8 mouse cellular contexts compared by ENCODE assay signal in genomic region chrX:48623379-48624053, GRCm38 (mm10). TPM values are rescaled to one million over a fixed set of nuclear protein-coding genes. Genes with fewer than 3 reads are reported as not detected.
A peak's percentile ranks its signal among the peaks of the same experiment; 100 is the strongest.
DNase-seq lines count a peak whose midpoint lies in the region; ATAC-seq lines count a peak whose summit lies in the region.

Gene Slc25a14, plus strand, starts transcription at chrX:48623413.

- H3K27me3 ChIP-seq in hindbrain, embryonic 11.5 days (ENCODE audit: control insufficient read depth, insufficient read depth, low read length) = no peaks in the 10 kb centered on the region

- H3K4me2 ChIP-seq in hindbrain, embryonic 11.5 days (replicated peaks; ENCODE audit: low read depth, low read length) = peak within 1 kb of the TSS; percentile 37

- peak within 1 kb of the TSS; percentile 38 for H3K27ac ChIP-seq in hindbrain, embryonic 11.5 days (ENCODE audit: low read depth, low read length)

- H3K36me3 ChIP-seq in hindbrain, embryonic 11.5 days (ENCODE audit: control insufficient read depth, insufficient read depth, low read length) = no peaks in the 10 kb centered on the region

- peak; percentile 96 for ATAC-seq in hindbrain, embryonic 11.5 days (ENCODE audit: low FRiP score)

- peak; percentile 80 for DNase-seq in MN1 (ENCODE audit: low spot score)
- peak; percentile 85 for DNase-seq in cerebellum, adult 9-11 months
- peak; percentile 74 to 85 for DNase-seq in frontal cortex, adult 2 months (ENCODE audit: extremely low spot score in 1 of 2, low spot score in 1 of 2)
- DNase-seq in hindbrain, embryonic 11.5 days (ENCODE audit: low spot score) = peak; percentile 82
- peak; percentile 71 to 80 for DNase-seq in layer of hippocampus, postnatal 14 days (ENCODE audit: low spot score in 2 of 2)
- DNase-seq in lung, postnatal 14 days = peak; percentile 72
- peak; percentile 29 for DNase-seq in retina, adult 2 months (ENCODE audit: low read depth, low spot score)
- DNase-seq in thymus, postnatal 36 days = peak; percentile 73 to 78

- H3K9me3 ChIP-seq in hindbrain, embryonic 11.5 days (ENCODE audit: control insufficient read depth, low read length) = no peaks in the 10 kb centered on the region

- H3K4me1 ChIP-seq in hindbrain, embryonic 11.5 days (replicated peaks; ENCODE audit: control insufficient read depth, insufficient read depth, low read length) = no peaks in the 10 kb centered on the region

- 20% methylated on average over 31 of the region's 38 CpGs for WGBS in hindbrain, embryonic 11.5 days

- H3K9ac ChIP-seq in hindbrain, embryonic 11.5 days (ENCODE audit: low read depth, low read length) = peak within 1 kb of the TSS; percentile 16

- H3K4me3 ChIP-seq in hindbrain, embryonic 11.5 days (ENCODE audit: low read depth, low read length) = peak within 1 kb of the TSS; percentile 40

RNA-seq across cellular contexts. Expression of gene Slc25a14, which starts in this region (rescaled TPM):
- polyA plus RNA-seq in frontal cortex, adult 2 months (2012; rRNA removed) = 44.0 and 48.8 TPM in 2 replicates
- polyA plus RNA-seq in hindbrain, embryonic 11.5 days (2014; fragmentation: Nextera tagmentation; extraction: Ambion mirVana) = 26.9 and 30.1 TPM in 2 replicates
- 10 to 100 TPM; 35.7 to 40.4 TPM for total RNA-seq in layer of hippocampus, postnatal 14 days (2021)

Comparison
In these comparisons a context has a peak if more than half of its experiments do, and no peak if none do; other contexts are left out.
1. Peak in every context shown above with its lines: DNase-seq, ATAC-seq, H3K4me3 ChIP-seq and H3K27ac ChIP-seq.
2. DNase-seq: peak in every context shown above with its lines; median percentile 85 in cerebellum, adult 9-11 months; 82 in hindbrain, embryonic 11.5 days; 80 in MN1; 80 in frontal cortex, adult 2 months; 76 in layer of hippocampus, postnatal 14 days; 76 in thymus, postnatal 36 days; 72 in lung, postnatal 14 days; 29 in retina, adult 2 months.